Mouse (Mus musculus) gastrocnemius, adult 8-10 months (tissue): ENCODE data around the gene Adap1. TPM values are rescaled to one million over a fixed set of nuclear protein-coding genes. Genes with fewer than 3 reads are reported as not detected.

ENCODE experiments used
- DNase-seq, 2 experiments: peaks; one replicate each; pipeline ENCODE4 v3.0.0; 2022; ENCODE audit warnings: low spot score in 2 of 2
- microRNA-seq: library from miRNA; unstranded; fragments of <30 nt; microRNA quantifications from one replicate; pipeline ENCODE4 v1.2.0, GENCODE M21; 2022
- total RNA-seq, 4 experiments: library from RNA; stranded (reverse); gene quantifications; 2 replicates each; pipeline ENCODE4 v1.2.4; 2022

Gene Adap1
- total RNA-seq, 4 experiments from 2014 or later: 0.44 to 2.0 (median 0.64) TPM

DNA sequence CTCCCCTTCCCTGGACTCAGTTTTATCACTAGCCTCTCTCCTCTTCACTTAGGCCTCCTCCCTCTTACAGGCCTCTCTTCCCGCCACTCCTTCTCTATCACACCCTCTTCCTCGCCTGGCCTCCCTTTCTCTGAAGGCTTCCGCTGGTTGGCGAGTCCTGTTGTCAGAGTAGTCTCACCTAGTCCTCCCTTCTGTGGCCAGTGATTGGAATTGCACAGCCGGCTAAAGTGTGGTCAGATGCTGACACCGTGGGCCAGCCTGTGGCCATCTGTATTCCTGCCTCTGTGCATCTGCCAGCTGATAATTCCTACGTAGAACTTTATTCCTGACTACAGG lies 72.5 kb downstream of the Adap1 start:
- DNase-seq: no peak

- DNase-seq: peak; percentile 99
These were observed 73.1 kb downstream of the Adap1 start, which contains the start of gene Get4 for GRCm38 (mm10) chr5:139252081-139252909. Gene Get4 (plus strand): TSS chr5:139252324.

- DNase-seq: no peak
These were observed 73.7 kb downstream of the Adap1 start for GRCm38 (mm10) chr5:139251736-139252080.

- DNase-seq: no peak
These were observed 74.1 kb downstream of the Adap1 start for GRCm38 (mm10) chr5:139251279-139251678.

DNA sequence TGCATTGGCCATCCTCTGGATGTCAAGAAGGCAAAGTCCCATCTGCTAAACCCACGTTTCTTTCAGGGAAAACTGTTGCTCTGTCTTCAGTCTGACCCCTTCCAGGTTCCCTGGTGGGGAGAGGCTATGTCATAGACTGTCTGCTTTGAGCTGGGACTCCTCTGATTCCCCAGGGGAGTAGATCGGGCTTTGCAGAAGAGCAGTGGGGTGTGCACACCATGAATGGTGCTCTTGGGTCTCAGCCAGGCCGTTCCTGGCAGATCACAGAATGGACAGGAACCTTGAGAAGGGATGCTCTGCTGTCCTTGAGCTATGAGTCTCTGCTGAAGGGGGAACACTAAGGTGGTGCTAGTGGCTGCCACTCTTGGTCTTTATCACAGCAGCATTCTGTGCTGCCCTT lies 76.6 kb downstream of the Adap1 start:
- DNase-seq: no peak

GRCm38 (mm10) chr5:139247767-139248166 lies 77.7 kb downstream of the Adap1 start:
- no peak for DNase-seq

DNA sequence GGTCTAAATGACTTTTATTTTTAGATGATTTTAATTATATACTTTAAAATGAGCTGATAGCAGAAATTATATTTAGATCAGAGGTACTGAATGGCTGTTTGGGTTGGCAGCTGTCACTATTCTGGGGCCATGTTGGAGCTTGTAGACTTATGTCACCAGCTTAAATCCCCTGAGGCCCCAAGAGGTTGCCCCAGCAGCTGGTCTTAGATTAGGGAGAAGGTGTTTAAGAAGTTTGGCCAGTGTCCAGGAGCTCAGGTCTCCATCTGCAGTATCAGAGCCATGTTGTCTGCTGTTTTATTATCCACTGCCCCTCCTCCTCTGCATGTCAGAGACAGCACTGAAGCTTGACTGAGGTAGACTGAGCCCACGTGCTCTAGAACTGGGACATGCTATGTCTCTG lies 82.0 kb downstream of the Adap1 start:
- DNase-seq: no peak

- DNase-seq: no peak
These were observed 84.2 kb downstream of the Adap1 start for GRCm38 (mm10) chr5:139241022-139241761.

DNA sequence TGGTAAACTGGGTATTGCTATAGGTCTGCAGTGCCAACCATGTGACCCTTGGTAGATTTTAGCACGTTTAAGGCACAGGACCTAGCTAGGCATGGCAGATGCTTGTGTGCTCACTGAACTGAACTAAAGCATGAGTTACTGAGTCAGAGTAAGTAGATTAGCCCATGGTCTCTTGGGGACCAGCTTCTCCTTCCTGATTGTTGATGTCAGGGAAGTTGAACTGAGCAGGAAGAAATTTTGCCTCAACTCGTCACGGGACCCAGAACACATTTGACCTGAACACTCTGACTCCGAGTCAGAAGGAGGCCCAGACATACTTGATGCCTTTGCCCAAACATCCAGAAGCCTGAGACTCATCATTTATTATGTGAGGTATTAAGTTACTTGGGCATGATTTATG lies 88.0 kb downstream of the Adap1 start:
- no peak for DNase-seq

DNA sequence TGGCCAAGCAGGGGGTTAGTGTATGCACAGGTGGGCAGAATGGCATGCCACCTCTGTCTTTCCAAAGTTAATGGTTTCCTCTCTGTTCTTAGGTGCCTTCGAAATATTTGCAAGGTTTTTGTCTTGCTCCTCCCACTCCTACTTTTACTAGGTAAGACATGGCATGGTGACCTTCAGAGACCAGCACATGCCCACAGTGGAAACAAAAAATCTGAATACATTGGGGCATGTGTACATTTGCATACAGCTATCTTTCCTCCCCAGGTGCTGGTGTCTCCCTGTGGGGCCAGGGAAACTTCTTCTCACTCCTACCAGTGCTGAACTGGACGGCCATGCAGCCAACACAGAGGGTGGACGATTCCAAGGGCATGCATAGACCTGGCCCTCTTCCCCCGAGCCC lies 91.0 kb downstream of the Adap1 start:
- DNase-seq: no peak

- DNase-seq: no peak
These were observed 93.3 kb downstream of the Adap1 start for GRCm38 (mm10) chr5:139232083-139232482.

DNA sequence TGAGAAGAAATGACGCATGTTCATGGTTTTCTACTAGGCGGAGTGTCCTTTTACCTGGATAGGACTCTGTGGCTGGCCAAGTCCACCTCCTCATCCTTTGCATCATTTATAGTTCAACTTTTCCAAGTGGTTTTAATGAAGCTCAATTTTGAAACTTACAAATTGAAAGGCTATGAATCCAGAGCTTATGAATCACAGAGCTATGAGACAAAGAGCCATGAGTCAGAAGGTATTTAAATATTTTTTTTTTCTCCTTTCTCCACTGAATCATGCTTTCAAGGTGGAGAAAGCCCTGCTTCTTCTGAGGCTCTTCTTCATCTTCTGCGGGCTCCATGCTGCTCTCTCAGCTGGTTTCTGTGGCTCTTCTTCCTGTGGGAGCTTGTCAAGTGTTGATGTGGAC lies 95.7 kb downstream of the Adap1 start:
- DNase-seq: no peak

- no peak for DNase-seq
These were observed 97.1 kb downstream of the Adap1 start for GRCm38 (mm10) chr5:139228318-139228717.

DNA sequence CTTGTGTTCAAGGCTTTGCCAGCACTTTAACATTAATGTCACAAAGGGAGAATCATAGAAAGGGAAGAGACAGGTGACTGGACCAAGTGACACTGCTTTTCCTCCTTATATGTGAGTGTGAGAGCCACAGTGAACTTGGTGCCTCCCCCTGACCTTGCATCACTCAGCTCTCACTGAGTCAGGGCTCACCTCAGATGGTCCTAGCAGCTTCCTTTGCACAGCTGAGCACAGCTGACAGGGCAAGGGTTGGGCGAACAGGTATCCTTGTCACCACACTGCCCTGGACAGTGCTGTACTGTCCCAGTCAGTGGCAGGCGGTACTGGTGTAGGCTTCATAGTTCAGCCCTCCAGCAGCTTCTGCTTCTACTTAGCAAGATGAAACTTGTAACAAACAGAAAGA lies 97.8 kb downstream of the Adap1 start:
- no peak for DNase-seq

DNA sequence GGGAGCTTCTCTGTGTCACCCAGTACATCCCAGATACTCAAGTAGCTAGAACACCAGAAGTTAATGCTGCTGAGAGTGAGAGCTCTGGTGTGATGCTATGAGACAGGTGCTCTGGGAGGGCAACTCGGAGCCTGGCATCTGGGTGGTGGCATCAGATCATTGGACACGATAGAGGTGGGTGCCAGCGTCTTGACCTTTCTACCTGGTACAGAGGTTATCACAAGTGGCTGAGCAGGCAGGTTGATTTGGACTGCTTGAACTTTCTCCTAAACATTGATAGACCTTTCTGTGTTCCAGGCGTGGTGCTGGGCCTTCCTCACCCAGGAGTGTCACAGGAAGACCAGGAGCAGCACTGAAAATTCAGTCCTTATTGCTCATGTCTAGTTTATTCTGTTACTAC lies 98.2 kb downstream of the Adap1 start:
- DNase-seq: no peak

- no peak for DNase-seq
These were observed 102.1 kb downstream of the Adap1 start for GRCm38 (mm10) chr5:139223331-139223730.

Small RNAs within 50 kb of the gene (microRNA-seq; reads per million reads assigned to microRNA genes)
- 180 reads per million, percentile 59 among the genes with 10 or more reads in this experiment for gene Mir339

Other genes starting within 250 kb of the Adap1 start
- 1 to 10 TPM in 1 of 4 experiments, under 1 TPM in 3; 0.70 to 1.5 (median 0.75) TPM for gene Prkar1b, start 175.6 kb downstream of the Adap1 start, total RNA-seq
- 10 to 100 TPM; 16.6 to 20.3 (median 17.4) TPM for gene Dnaaf5, start 175.4 kb downstream of the Adap1 start, total RNA-seq
- 10 to 100 TPM; 33.7 to 44.4 (median 41.2) TPM for gene Sun1, start 125.0 kb downstream of the Adap1 start, total RNA-seq
- 10 to 100 TPM; 32.8 to 36.4 (median 34.1) TPM for gene Get4, start 73.3 kb downstream of the Adap1 start, total RNA-seq
- gene Cox19, start 25.8 kb upstream of the Adap1 start, total RNA-seq: 10 to 100 TPM; 46.5 to 60.3 (median 57.4) TPM
- not detected for gene Cyp2w1, start 27.0 kb upstream of the Adap1 start, total RNA-seq
- gene Gpr146, start 52.1 kb upstream of the Adap1 start, total RNA-seq: 10 to 100 TPM; 20.9 to 28.6 (median 25.4) TPM
- under 1 TPM in 2 of 4 experiments, not detected in 2; 0.15 to 0.27 TPM for gene C130050O18Rik, start 79.7 kb upstream of the Adap1 start, total RNA-seq
- gene Gper1, start 97.5 kb upstream of the Adap1 start, total RNA-seq: under 1 TPM; 0.24 to 0.77 (median 0.61) TPM
- gene 3110082I17Rik, start 134.9 kb upstream of the Adap1 start, total RNA-seq: 10 to 100 TPM in 1 of 4 experiments, 1 to 10 TPM in 3; 6.6 to 10.2 (median 9.1) TPM
- gene Zfand2a, start 158.9 kb upstream of the Adap1 start, total RNA-seq: 10 to 100 TPM in 1 of 4 experiments, 1 to 10 TPM in 3; 7.8 to 11.4 (median 8.9) TPM
- gene Uncx, start 217.9 kb upstream of the Adap1 start, total RNA-seq: not detected